Mouse (Mus musculus) heart, adult 2 months (tissue): ENCODE measurements around the gene Ubiad1.

Source experiments
- CTCF ChIP-seq: fragments of 200-600 bp; IDR thresholded peaks from 2 replicates; pipeline ENCODE4 v1.8.1; 2022; ENCODE audit warnings: antibody characterized with exemption, mild to moderate bottlenecking, moderate library complexity
- POLR2A ChIP-seq: fragments of 200-500 bp; IDR thresholded peaks from 2 replicates; pipeline ENCODE4 v1.6.1; 2011; ENCODE audit warnings: mild to moderate bottlenecking, low read depth, low read length, control low read depth; ENCODE audit not compliant: insufficient read depth

DNA sequence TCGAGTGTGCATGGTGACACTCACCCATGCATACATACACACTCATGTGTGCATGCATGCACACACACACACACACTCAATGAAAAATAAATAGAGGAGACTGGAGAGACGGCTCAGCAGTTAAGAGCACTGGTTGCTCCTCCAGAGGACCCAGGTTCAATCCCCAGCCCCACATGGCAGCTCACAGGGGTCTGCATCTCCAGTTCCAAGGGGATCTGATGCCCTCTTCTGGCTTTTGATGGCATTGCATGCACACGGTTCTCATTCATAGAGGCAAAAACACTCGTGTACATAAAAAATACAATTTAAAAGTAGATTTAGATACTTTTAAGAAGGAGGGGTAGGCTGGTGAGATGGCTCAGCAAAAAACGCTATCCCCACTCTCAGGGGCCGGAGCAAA lies 55.5 kb downstream of the Ubiad1 start:
- TF ChIP-seq CTCF = peak; percentile 64
- no peak for TF ChIP-seq POLR2A
